Mouse (Mus musculus) right cerebral cortex, adult 18-20 months (tissue): ENCODE measurements at regions not wholly inside any gene's neighbourhood (a gene's known extent, or its start where the extent isn't known, plus 50 kb on each side); places are given as distances from the start of the nearest gene placed in this dataset.
"Not testable (repeated sequence)": the region's sequence is repeated elsewhere in the genome, so short reads cannot be mapped to it uniquely, and the experiment has no call there.

Experiments used
- DNase-seq: peaks from one replicate; pipeline ENCODE4 v3.0.0; 2022; ENCODE audit warnings: mixed read lengths

- DNase-seq = no peak
Measured at GRCm38 (mm10) chr15:5869866-5870265, 429.7 kb upstream of the Dab2 start.

- DNase-seq = no peak
Measured at GRCm38 (mm10) chr15:5872042-5872441, 427.5 kb upstream of the Dab2 start.

GRCm38 (mm10) chr15:5877749-5878148 is 421.8 kb upstream of the Dab2 start:
- DNase-seq = no peak

GRCm38 (mm10) chr15:5891188-5891587 is 408.4 kb upstream of the Dab2 start:
- no peak for DNase-seq

- DNase-seq = no peak
Measured at GRCm38 (mm10) chr15:5892034-5892433, 407.6 kb upstream of the Dab2 start.

- not testable (repeated sequence) for DNase-seq
Measured at GRCm38 (mm10) chr15:5895688-5896470, 403.7 kb upstream of the Dab2 start.

GRCm38 (mm10) chr15:5915261-5915660 is 384.3 kb upstream of the Dab2 start:
- DNase-seq = peak; percentile 24

- no peak for DNase-seq
Measured at GRCm38 (mm10) chr15:5920058-5920457, 379.5 kb upstream of the Dab2 start.

- DNase-seq = no peak
Measured at GRCm38 (mm10) chr15:5927768-5928167, 371.8 kb upstream of the Dab2 start.

GRCm38 (mm10) chr15:5933586-5933985 is 366.0 kb upstream of the Dab2 start:
- DNase-seq = no peak

GRCm38 (mm10) chr15:5940945-5941344 is 358.6 kb upstream of the Dab2 start:
- DNase-seq = no peak

GRCm38 (mm10) chr15:5946650-5947049 is 352.9 kb upstream of the Dab2 start:
- no peak for DNase-seq

GRCm38 (mm10) chr15:5950919-5951318 is 348.7 kb upstream of the Dab2 start:
- DNase-seq = no peak

- DNase-seq = not testable (repeated sequence)
Measured at GRCm38 (mm10) chr15:5951661-5952060, 347.9 kb upstream of the Dab2 start.

GRCm38 (mm10) chr15:5953106-5953505 is 346.5 kb upstream of the Dab2 start:
- DNase-seq = no peak

GRCm38 (mm10) chr15:5991351-5992065 is 308.1 kb upstream of the Dab2 start:
- DNase-seq = no peak

GRCm38 (mm10) chr15:5992146-5992545 is 307.4 kb upstream of the Dab2 start:
- not testable (repeated sequence) for DNase-seq

GRCm38 (mm10) chr15:6000816-6001215 is 298.8 kb upstream of the Dab2 start:
- DNase-seq = peak; percentile 1

GRCm38 (mm10) chr15:6001394-6001793 is 298.2 kb upstream of the Dab2 start:
- DNase-seq = no peak

- no peak for DNase-seq
Measured at GRCm38 (mm10) chr15:6014982-6015381, 284.6 kb upstream of the Dab2 start.

GRCm38 (mm10) chr15:6016637-6017049 is 282.9 kb upstream of the Dab2 start:
- no peak for DNase-seq

- no peak for DNase-seq
Measured at GRCm38 (mm10) chr15:6025543-6025942, 274.0 kb upstream of the Dab2 start.

GRCm38 (mm10) chr15:6029214-6029613 is 270.4 kb upstream of the Dab2 start:
- no peak for DNase-seq

GRCm38 (mm10) chr15:6030396-6030795 is 269.2 kb upstream of the Dab2 start:
- DNase-seq = no peak
